Mouse (Mus musculus): ENCODE data around the gene Cnga1.

- TF ChIP-seq POLR2A (IDR thresholded peaks at IDR 0.05; ENCODE audit: borderline replicate concordance, low read depth, low read length), result no peak
- no peak for TF ChIP-seq CTCF (IDR thresholded peaks at IDR 0.05; ENCODE audit: low read depth, low read length)
Observed at GRCm38 (mm10) chr5:72603138-72603537, 40.9 kb downstream of the Cnga1 start.
